Mouse (Mus musculus) MEL (cell line): ENCODE data around the gene Plekho1. TPM values are rescaled to one million over a fixed set of nuclear protein-coding genes. Genes with fewer than 3 reads are reported as not detected.

ENCODE experiments used
- DNase-seq: peaks from one replicate; pipeline ENCODE4 v3.0.0; 2011; ENCODE audit warnings: low read depth, low spot score
- H3K27ac ChIP-seq: 2 replicates; pipeline ENCODE4 v1.5.1; 2012; ENCODE audit warnings: low read depth, mild to moderate bottlenecking, control low read depth, low read length, moderate library complexity; ENCODE audit not compliant: control insufficient read depth
- H3K27me3 ChIP-seq, 2 experiments: fragments of 150-350 bp in 1 of 2; sonication (generic) in 1 of 2; 2 replicates each; pipeline ENCODE4 v1.6.1; 2012; ENCODE audit warnings: low read length in 2 of 2, mild to moderate bottlenecking in 2 of 2, improper control_type of control experiment in 1 of 2, moderate library complexity in 1 of 2; ENCODE audit not compliant: insufficient read depth in 2 of 2, control insufficient read depth in 1 of 2
- H3K36me3 ChIP-seq, 2 experiments: 2 replicates each; pipeline ENCODE4 v1.6.1; 2012 to 2014; ENCODE audit warnings: low read length in 2 of 2, improper control_type of control experiment in 1 of 2, inconsistent platforms in 1 of 2, mild to moderate bottlenecking in 1 of 2; ENCODE audit not compliant: insufficient read depth in 2 of 2, control insufficient read depth in 1 of 2
- H3K4me1 ChIP-seq, 2 experiments: fragments of 150-350 bp in 1 of 2; sonication (generic) in 1 of 2; 2 replicates each; pipeline ENCODE4 v1.6.1; 2012; ENCODE audit warnings: low read length in 2 of 2, improper control_type of control experiment in 1 of 2, mild to moderate bottlenecking in 1 of 2; ENCODE audit not compliant: insufficient read depth in 2 of 2, control insufficient read depth in 1 of 2
- H3K4me3 ChIP-seq, 2 experiments: fragments of 150-350 bp in 1 of 2; sonication (generic) in 1 of 2; 2 replicates each; pipeline ENCODE4 v1.5.1; 2012; ENCODE audit warnings: low read depth in 2 of 2, low read length in 2 of 2, mild to moderate bottlenecking in 2 of 2, moderate library complexity in 2 of 2, control low read depth in 1 of 2, improper control_type of control experiment in 1 of 2; ENCODE audit not compliant: control insufficient read depth in 1 of 2, insufficient read depth in 1 of 2
- H3K79me2 ChIP-seq: 2 replicates; pipeline ENCODE4 v1.6.1; 2012; ENCODE audit warnings: mild to moderate bottlenecking, low read length, moderate library complexity; ENCODE audit not compliant: control insufficient read depth, poor library complexity, insufficient read depth
- H3K9ac ChIP-seq: 2 replicates; pipeline ENCODE4 v1.6.1; 2012; ENCODE audit warnings: low read depth, mild to moderate bottlenecking, control low read depth, low read length, moderate library complexity; ENCODE audit not compliant: control insufficient read depth, poor library complexity, severe bottlenecking
- H3K9me3 ChIP-seq: fragments of 150-350 bp; sonication (generic); replicated peaks from 2 replicates; pipeline ENCODE4 v1.6.1; 2012; ENCODE audit warnings: mild to moderate bottlenecking, low read length, improper control_type of control experiment, moderate library complexity; ENCODE audit not compliant: insufficient read depth
- BHLHE40 ChIP-seq: IDR thresholded peaks from 2 replicates; pipeline ENCODE4 v1.6.1; 2012; ENCODE audit warnings: low read depth, mild to moderate bottlenecking, inconsistent platforms, low read length, improper control_type of control experiment, borderline replicate concordance
- E2F4 ChIP-seq: IDR thresholded peaks from 2 replicates; pipeline ENCODE4 v1.6.1; 2011; ENCODE audit warnings: low read depth, low read length, improper control_type of control experiment, borderline replicate concordance
- EP300 ChIP-seq, 2 experiments: IDR thresholded peaks; 2 replicates each; pipeline ENCODE4 v1.6.1; 2011; ENCODE audit warnings: improper control_type of control experiment in 2 of 2, low read length in 2 of 2, low read depth in 1 of 2, mild to moderate bottlenecking in 1 of 2
- MAFK ChIP-seq: IDR thresholded peaks from 2 replicates; pipeline ENCODE4 v1.6.1; 2011; ENCODE audit warnings: low read depth, mild to moderate bottlenecking, low read length, improper control_type of control experiment, borderline replicate concordance
- MAX ChIP-seq: IDR thresholded peaks from 2 replicates; pipeline ENCODE4 v1.6.1; 2011; ENCODE audit warnings: low read length, improper control_type of control experiment
- MXI1 ChIP-seq: IDR thresholded peaks from 2 replicates; pipeline ENCODE4 v1.6.1; 2011; ENCODE audit warnings: mild to moderate bottlenecking, low read depth, low read length, improper control_type of control experiment
- MYC ChIP-seq: IDR thresholded peaks from 2 replicates; pipeline ENCODE4 v1.6.1; 2011; ENCODE audit warnings: low read depth, mild to moderate bottlenecking, low read length, improper control_type of control experiment, moderate library complexity
- NELFE ChIP-seq: IDR thresholded peaks from 2 replicates; pipeline ENCODE4 v1.6.1; 2011; ENCODE audit warnings: low read depth, low read length, improper control_type of control experiment
- NRF1 ChIP-seq: IDR thresholded peaks from 2 replicates; pipeline ENCODE4 v1.6.1; 2014; ENCODE audit warnings: low read depth, mild to moderate bottlenecking, inconsistent platforms, low read length, improper control_type of control experiment, moderate library complexity; ENCODE audit not compliant: poor library complexity, insufficient read depth, severe bottlenecking
- POLR2AphosphoS2 ChIP-seq: IDR thresholded peaks from 2 replicates; pipeline ENCODE4 v1.6.1; 2011; ENCODE audit warnings: low read length, improper control_type of control experiment
- RAD21 ChIP-seq: IDR thresholded peaks from 2 replicates; pipeline ENCODE4 v1.6.1; 2011; ENCODE audit warnings: mild to moderate bottlenecking, low read depth, low read length, improper control_type of control experiment
- RCOR1 ChIP-seq: IDR thresholded peaks from 2 replicates; pipeline ENCODE4 v1.6.1; 2012; ENCODE audit warnings: low read depth, mild to moderate bottlenecking, inconsistent platforms, low read length, improper control_type of control experiment
- SMC3 ChIP-seq: IDR thresholded peaks from 2 replicates; pipeline ENCODE4 v1.6.1; 2011; ENCODE audit warnings: low read depth, low read length, improper control_type of control experiment
- TAL1 ChIP-seq: IDR thresholded peaks from 2 replicates; pipeline ENCODE4 v1.6.1; 2012; ENCODE audit warnings: mild to moderate bottlenecking, inconsistent platforms, low read length, moderate library complexity, mixed read lengths
- USF1 ChIP-seq: IDR thresholded peaks from 2 replicates; pipeline ENCODE4 v1.6.1; 2014; ENCODE audit warnings: low read depth, mild to moderate bottlenecking, inconsistent platforms, low read length, improper control_type of control experiment, moderate library complexity
- USF2 ChIP-seq, 2 experiments: IDR thresholded peaks; 2 replicates each; pipeline ENCODE4 v1.6.1; 2011 to 2012; ENCODE audit warnings: improper control_type of control experiment in 2 of 2, low read length in 2 of 2, borderline replicate concordance in 1 of 2, inconsistent platforms in 1 of 2, low read depth in 1 of 2, mild to moderate bottlenecking in 1 of 2; ENCODE audit not compliant: insufficient read depth in 1 of 2
- ZNF384 ChIP-seq: IDR thresholded peaks from 2 replicates; pipeline ENCODE4 v1.6.1; 2012; ENCODE audit warnings: low read depth, mild to moderate bottlenecking, inconsistent platforms, low read length, improper control_type of control experiment
- polyA plus RNA-seq, 2 experiments: library from polyadenylated mRNA; stranded (reverse) in 1 of 2; unstranded in 1 of 2; fragments of >175 nt in 1 of 2; fragments of >200 nt in 1 of 2; gene quantifications; 2 replicates each; pipeline versions ENCODE4 v1.2.1 to v1.2.4; 2012; ENCODE audit warnings: low replicate concordance in 2 of 2, low read depth in 1 of 2; ENCODE audit not compliant: insufficient read length in 2 of 2, insufficient read depth in 1 of 2, missing spikeins in 1 of 2
- total RNA-seq: library from RNA; depleted of rRNA; stranded (reverse); fragments of 300-350 nt; gene quantifications from 2 replicates; pipeline ENCODE4 v1.2.3, GENCODE M21; 2012

Plekho1 gene
- total and polyA plus RNA-seq, 3 experiments: 4.2 to 19.2 TPM; not detected in 1

DNA sequence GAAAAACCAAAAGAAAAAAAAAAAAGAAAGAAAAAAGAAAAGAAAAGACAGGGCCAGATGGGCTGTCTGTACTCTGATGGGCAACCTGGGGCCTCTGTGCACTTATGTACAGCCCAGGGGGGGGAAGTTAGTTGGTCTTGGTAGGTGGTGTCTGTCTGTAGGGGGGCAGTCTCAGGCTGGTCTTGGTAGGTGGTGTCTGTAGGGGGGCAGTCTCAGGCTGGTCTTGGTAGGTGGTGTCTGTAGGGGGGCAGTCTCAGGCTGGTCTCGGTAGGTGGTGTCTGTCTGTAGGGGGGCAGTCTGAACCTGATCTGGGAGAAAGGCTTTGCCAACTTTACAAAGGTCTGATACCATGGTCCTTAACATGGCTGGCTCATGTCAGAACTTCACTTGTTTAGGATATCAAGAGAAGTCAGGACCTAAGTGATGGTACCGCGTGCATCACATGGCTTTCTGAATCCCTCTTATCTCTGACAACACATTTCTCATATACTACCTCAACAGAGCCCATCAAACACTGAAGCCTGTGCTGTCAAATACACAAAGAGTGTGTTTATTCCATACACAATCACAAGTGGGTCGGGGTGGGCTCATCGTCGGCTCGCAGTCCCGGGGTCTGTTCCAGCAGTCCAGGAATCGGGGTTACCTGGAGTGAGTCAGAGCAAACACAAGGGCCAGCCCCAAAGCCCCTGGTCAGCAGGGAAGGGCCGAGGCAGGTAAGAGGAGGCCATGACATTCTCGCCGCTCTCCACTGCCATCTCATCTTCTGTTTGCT lies 3.7 kb upstream of the Plekho1 start (continued):
- TF ChIP-seq POLR2AphosphoS2 (no peak), RAD21 (no peak), E2F4 (no peak)

DNA sequence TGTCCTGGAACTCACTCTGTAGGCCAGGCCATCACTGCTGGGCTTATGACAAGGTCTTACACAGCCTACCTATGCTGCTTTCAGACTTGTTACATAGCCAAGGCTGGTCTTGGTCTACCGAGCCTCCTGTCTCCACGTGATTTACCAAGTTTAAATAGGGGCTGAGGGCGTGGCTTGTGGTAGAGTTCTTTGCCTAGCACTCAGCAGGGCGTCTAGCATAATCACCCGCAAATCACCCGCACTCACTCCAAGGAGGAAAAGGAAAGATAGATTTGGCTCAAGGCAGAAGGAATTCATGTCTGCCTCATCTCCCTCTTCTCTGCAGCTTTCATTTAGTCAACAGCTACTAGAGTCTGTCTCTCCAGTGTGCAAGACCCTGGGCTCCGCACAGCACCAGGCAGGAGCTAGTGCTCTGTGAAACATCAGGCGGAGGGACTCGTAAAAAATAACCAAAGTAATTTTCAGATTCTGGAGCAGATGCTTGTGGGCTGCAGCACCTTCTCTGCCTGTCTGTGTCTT lies 1.5 kb upstream of the Plekho1 start:
- TF ChIP-seq MXI1 (peak; percentile 93), MYC (peak; percentile 45; the same call in 1 of the 2 replicates), SMC3 (no peak), ZNF384 (no peak), NELFE (no peak), RCOR1 (peak; percentile 78), EP300 (IDR thresholded peaks at IDR 0.05; ENCODE audit: low read depth in 1 of 2, low read length in 2 of 2) (0 out of 4 replicates have a peak, but pooled peaks of 1 of the 2 experiments have one; percentile 27), TAL1 (no peak), USF1 (peak; percentile 87), NRF1 (no peak), BHLHE40 (peak; percentile 54; the same call in 1 of the 2 replicates), E2F4 (no peak), MAFK (0 out of 2 replicates have a peak, but pooled peaks have one; percentile 25), USF2 (IDR thresholded peaks at IDR 0.05; ENCODE audit: borderline replicate concordance in 1 of 2, insufficient read depth in 1 of 2, low read depth in 1 of 2, low read length in 2 of 2) (peak in 1 of 2 experiments; percentile 35; a peak in 1 of 4 replicates), MAX (peak; percentile 80)
- Histone ChIP-seq H3K9me3 (no peaks in the 10 kb centered on the region), H3K27me3 (no peaks in the 10 kb centered on the region), H3K79me2 (peaks cover 3% of the 10 kb centered on the region; the same call in 1 of the 2 replicates), H3K36me3 (peaks cover 0 to 14% of the 10 kb centered on the region in 2 experiments; a peak in 2 of 4 replicates), H3K9ac (no peak overlapping the region), H3K27ac (no peak overlapping the region), H3K4me1 (peaks cover 11 to 22% of the 10 kb centered on the region in 2 experiments), H3K4me3 (no peak overlapping the region)
- peak; percentile 80 for DNase-seq
